Mouse (Mus musculus): ENCODE results near the gene Hoxd12. TPM values are rescaled to one million over a fixed set of nuclear protein-coding genes. Genes with fewer than 3 reads are reported as not detected.

Hoxd12 gene
- total RNA-seq (2014; rRNA removed; ENCODE audit: low replicate concordance) (not detected in 2 replicates), polyA plus RNA-seq (2015; fragmentation: Nextera tagmentation; extraction: Ambion mirVana) (not detected in 2 replicates)

DNA sequence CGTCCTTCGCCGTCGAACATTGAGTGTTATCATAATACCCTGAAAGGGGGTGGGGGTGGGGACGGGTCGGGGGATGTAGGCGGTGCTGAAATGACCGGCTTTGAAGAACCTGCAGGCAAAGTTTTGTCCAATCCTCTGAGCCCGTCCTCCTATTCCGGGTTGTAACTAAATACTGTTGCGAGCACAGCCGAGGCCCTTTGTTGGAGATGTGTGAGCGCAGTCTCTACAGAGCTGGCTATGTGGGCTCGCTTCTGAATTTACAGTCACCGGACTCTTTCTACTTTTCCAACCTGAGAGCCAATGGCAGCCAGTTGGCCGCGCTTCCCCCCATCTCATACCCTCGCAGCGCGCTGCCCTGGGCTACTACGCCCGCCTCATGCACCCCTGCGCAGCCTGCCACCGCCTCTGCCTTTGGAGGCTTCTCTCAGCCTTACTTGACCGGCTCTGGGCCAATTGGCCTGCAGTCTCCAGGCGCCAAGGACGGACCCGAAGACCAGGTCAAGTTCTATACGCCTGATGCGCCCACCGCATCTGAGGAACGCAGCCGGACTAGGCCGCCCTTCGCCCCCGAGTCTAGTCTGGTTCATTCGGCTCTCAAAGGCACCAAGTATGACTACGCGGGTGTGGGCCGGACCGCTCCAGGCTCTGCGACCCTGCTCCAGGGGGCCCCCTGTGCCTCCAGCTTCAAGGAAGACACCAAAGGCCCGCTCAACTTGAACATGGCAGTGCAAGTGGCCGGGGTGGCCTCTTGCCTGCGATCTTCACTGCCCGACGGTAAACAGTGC, at the start of gene Hoxd12:
Gene Hoxd12 (plus strand): TSS at position 133 of the 785 bp plus-strand sequence.
- ATAC-seq (ENCODE audit: insufficient read depth, low read depth) (no peak), DNase-seq (ENCODE audit: low spot score) (no peak)
- Histone ChIP-seq H3K4me3 (ENCODE audit: low read depth, low read length) (no peak within 1 kb of the TSS), H3K27me3 (ENCODE audit: control insufficient read depth, insufficient read depth, low read length) (peaks cover 100% of the 10 kb centered on the region), H3K9ac (replicated peaks; ENCODE audit: low read depth, low read length) (no peak within 1 kb of the TSS), H3K36me3 (replicated peaks; ENCODE audit: control insufficient read depth, insufficient read depth, low read length) (no peaks in the 10 kb centered on the region), H3K4me1 (ENCODE audit: control insufficient read depth, insufficient read depth) (0 out of 2 replicates have a peak, but pooled peaks cover 4% of the 10 kb centered on the region), H3K4me2 (ENCODE audit: low read depth, low read length) (no peak within 1 kb of the TSS), H3K27ac (ENCODE audit: low read depth) (no peak within 1 kb of the TSS), H3K9me3 (replicated peaks; ENCODE audit: control insufficient read depth, low read length) (no peaks in the 10 kb centered on the region)
- WGBS, result 4% methylated on average over 47 of the region's 47 CpGs
- TF ChIP-seq EP300 (IDR thresholded peaks at IDR 0.05; ENCODE audit: low read depth), result no peak
- TF ChIP-seq CTCF (IDR thresholded peaks at IDR 0.05; ENCODE audit: low read depth), result no peak

DNA sequence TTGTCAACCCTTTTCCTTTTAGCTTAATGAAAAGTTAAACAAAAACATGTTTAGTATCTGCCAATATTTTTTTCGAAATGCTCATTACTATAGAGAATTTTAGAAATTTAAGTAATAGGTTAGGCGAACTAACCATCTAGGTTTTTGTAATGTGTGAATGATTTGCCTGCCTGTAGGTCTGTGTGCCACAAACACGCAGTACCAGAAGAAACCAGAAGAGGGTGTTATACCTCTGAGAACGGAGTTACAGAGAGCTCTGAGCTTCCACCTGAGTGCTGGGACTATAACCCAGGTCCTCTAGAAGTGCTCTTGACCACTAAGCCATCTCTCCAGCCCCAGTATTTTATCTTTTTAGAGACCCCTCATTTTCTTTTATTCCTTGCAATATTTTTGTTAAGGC, 39.4 kb upstream of the Hoxd12 start:
- Histone ChIP-seq H3K4me3 (ENCODE audit: low read depth, low read length) (no peak overlapping the region), H3K36me3 (replicated peaks; ENCODE audit: control insufficient read depth, insufficient read depth, low read length) (no peaks in the 10 kb centered on the region), H3K4me2 (ENCODE audit: low read depth, low read length) (no peak overlapping the region), H3K27ac (ENCODE audit: low read depth) (no peak overlapping the region), H3K4me1 (ENCODE audit: control insufficient read depth, insufficient read depth) (no peaks in the 10 kb centered on the region), H3K9me3 (replicated peaks; ENCODE audit: control insufficient read depth, low read length) (no peaks in the 10 kb centered on the region), H3K27me3 (ENCODE audit: control insufficient read depth, insufficient read depth, low read length) (no peaks in the 10 kb centered on the region), H3K9ac (replicated peaks; ENCODE audit: low read depth, low read length) (no peak overlapping the region)
- TF ChIP-seq CTCF (IDR thresholded peaks at IDR 0.05; ENCODE audit: low read depth) (no peak), EP300 (IDR thresholded peaks at IDR 0.05; ENCODE audit: low read depth) (no peak)
- DNase-seq (ENCODE audit: low spot score), result no peak
- WGBS, result 52% methylated on average over 4 of the region's 4 CpGs
- ATAC-seq (ENCODE audit: insufficient read depth, low read depth), result no peak

- 60% methylated on average over 5 of the region's 5 CpGs for WGBS
- no peak for ATAC-seq (ENCODE audit: insufficient read depth, low read depth)
- DNase-seq (ENCODE audit: low spot score), result no peak
These were observed 32.4 kb upstream of the Hoxd12 start for GRCm38 (mm10) chr2:74642431-74642830.

GRCm38 (mm10) chr2:74645631-74646030, 29.2 kb upstream of the Hoxd12 start:
- 86% methylated on average over 3 of the region's 3 CpGs for WGBS
- Histone ChIP-seq H3K4me3 (ENCODE audit: low read depth, low read length) (no peak overlapping the region), H3K27ac (ENCODE audit: low read depth) (no peak overlapping the region), H3K9me3 (replicated peaks; ENCODE audit: control insufficient read depth, low read length) (no peaks in the 10 kb centered on the region), H3K4me1 (ENCODE audit: control insufficient read depth, insufficient read depth) (no peaks in the 10 kb centered on the region), H3K36me3 (replicated peaks; ENCODE audit: control insufficient read depth, insufficient read depth, low read length) (no peaks in the 10 kb centered on the region), H3K4me2 (ENCODE audit: low read depth, low read length) (no peak overlapping the region), H3K27me3 (ENCODE audit: control insufficient read depth, insufficient read depth, low read length) (peaks cover 58% of the 10 kb centered on the region), H3K9ac (replicated peaks; ENCODE audit: low read depth, low read length) (no peak overlapping the region)
- TF ChIP-seq EP300 (IDR thresholded peaks at IDR 0.05; ENCODE audit: low read depth) (no peak), CTCF (IDR thresholded peaks at IDR 0.05; ENCODE audit: low read depth) (no peak)
- DNase-seq (ENCODE audit: low spot score) (no peak), ATAC-seq (ENCODE audit: insufficient read depth, low read depth) (no peak)

More at GRCm38 (mm10) chr2:74642431-74642830, 32.4 kb upstream of the Hoxd12 start:
- Histone ChIP-seq H3K4me1 (ENCODE audit: control insufficient read depth, insufficient read depth) (no peaks in the 10 kb centered on the region), H3K36me3 (replicated peaks; ENCODE audit: control insufficient read depth, insufficient read depth, low read length) (no peaks in the 10 kb centered on the region), H3K27ac (ENCODE audit: low read depth) (no peak overlapping the region), H3K27me3 (ENCODE audit: control insufficient read depth, insufficient read depth, low read length) (peaks cover 26% of the 10 kb centered on the region), H3K4me2 (ENCODE audit: low read depth, low read length) (no peak overlapping the region), H3K9me3 (replicated peaks; ENCODE audit: control insufficient read depth, low read length) (no peaks in the 10 kb centered on the region), H3K4me3 (ENCODE audit: low read depth, low read length) (no peak overlapping the region), H3K9ac (replicated peaks; ENCODE audit: low read depth, low read length) (no peak overlapping the region)
- TF ChIP-seq CTCF (IDR thresholded peaks at IDR 0.05; ENCODE audit: low read depth) (no peak), EP300 (IDR thresholded peaks at IDR 0.05; ENCODE audit: low read depth) (no peak)

DNA sequence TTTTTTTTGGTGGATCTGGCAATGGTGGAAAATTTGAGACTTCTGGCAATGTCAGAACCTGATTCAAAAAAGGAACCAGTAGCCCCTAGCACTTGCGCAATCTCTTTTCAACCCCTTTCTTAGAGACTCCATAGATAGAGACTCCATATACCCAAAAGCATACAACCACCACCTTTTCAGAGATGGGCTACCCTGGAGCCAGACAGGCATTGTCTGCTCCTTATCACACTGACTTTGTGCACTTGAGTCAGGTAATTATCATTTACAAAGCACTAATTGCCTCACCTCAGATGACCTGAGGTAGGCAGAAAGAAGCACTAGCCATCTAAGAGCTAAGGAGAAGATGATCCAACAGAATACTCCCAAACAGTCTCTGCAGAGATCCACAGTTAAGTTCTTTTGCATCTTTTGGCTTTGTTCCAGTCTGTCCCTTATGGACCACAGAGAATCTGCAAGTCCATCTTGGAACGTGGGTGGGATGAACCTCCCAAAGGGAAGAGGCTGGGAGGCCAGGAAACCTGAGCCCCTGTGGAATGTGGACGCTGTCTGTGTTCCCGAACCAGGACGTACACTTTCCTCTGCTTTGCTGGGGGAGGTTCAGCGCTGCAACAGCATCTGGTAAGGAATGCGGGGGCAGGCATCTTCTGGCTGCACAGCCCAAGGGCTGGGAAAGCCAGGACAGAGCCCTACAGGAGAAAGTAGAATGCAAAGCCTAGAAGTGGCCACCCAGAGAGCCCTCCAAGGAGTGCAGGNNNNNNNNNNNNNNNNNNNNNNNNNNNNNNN, 27.5 kb upstream of the Hoxd12 start:
- no peak for DNase-seq (ENCODE audit: low spot score)
- Histone ChIP-seq H3K36me3 (replicated peaks; ENCODE audit: control insufficient read depth, insufficient read depth, low read length) (no peaks in the 10 kb centered on the region), H3K4me1 (ENCODE audit: control insufficient read depth, insufficient read depth) (no peaks in the 10 kb centered on the region), H3K9ac (replicated peaks; ENCODE audit: low read depth, low read length) (no peak overlapping the region), H3K4me3 (ENCODE audit: low read depth, low read length) (no peak overlapping the region), H3K9me3 (replicated peaks; ENCODE audit: control insufficient read depth, low read length) (no peaks in the 10 kb centered on the region), H3K27me3 (ENCODE audit: control insufficient read depth, insufficient read depth, low read length) (peaks cover 74% of the 10 kb centered on the region), H3K4me2 (ENCODE audit: low read depth, low read length) (no peak overlapping the region), H3K27ac (ENCODE audit: low read depth) (no peak overlapping the region)
- no peak for TF ChIP-seq CTCF (IDR thresholded peaks at IDR 0.05; ENCODE audit: low read depth)
- no peak for TF ChIP-seq EP300 (IDR thresholded peaks at IDR 0.05; ENCODE audit: low read depth)
- WGBS, result 14% methylated on average over 7 of the region's 7 CpGs
- ATAC-seq (ENCODE audit: insufficient read depth, low read depth), result no peak

Measured in heart, postnatal 0 days (tissue).